Mouse (Mus musculus) kidney, adult 2 months (tissue): ENCODE data around the gene 4921507P07Rik. TPM values are rescaled to one million over a fixed set of nuclear protein-coding genes. Genes with fewer than 3 reads are reported as not detected.
A peak's percentile ranks its signal among the peaks of the same experiment; 100 is the strongest.
"Not testable (repeated sequence)": the region's sequence is repeated elsewhere in the genome, so short reads cannot be mapped to it uniquely, and the experiment has no call there.

Experiments used
- DNase-seq: peaks from one replicate; pipeline ENCODE4 v3.0.0; 2021
- H3K27ac ChIP-seq: fragments of 200-500 bp; 2 replicates; pipeline ENCODE4 v1.5.1; 2012; ENCODE audit warnings: low read depth, low read length, control low read depth, inconsistent platforms; ENCODE audit not compliant: insufficient read depth
- H3K27me3 ChIP-seq: fragments of 200-500 bp; replicated peaks from 2 replicates; pipeline ENCODE4 v1.6.1; 2012; ENCODE audit warnings: mild to moderate bottlenecking, moderate library complexity, low read length, inconsistent platforms; ENCODE audit not compliant: control insufficient read depth, insufficient read depth
- H3K36me3 ChIP-seq: fragments of 200-500 bp; 2 replicates; pipeline ENCODE4 v1.6.1; 2012; ENCODE audit warnings: mild to moderate bottlenecking, moderate library complexity, low read length, inconsistent platforms; ENCODE audit not compliant: control insufficient read depth, insufficient read depth
- H3K4me1 ChIP-seq: fragments of 200-500 bp; 2 replicates; pipeline ENCODE4 v1.6.1; 2011; ENCODE audit warnings: low read length; ENCODE audit not compliant: control insufficient read depth, insufficient read depth
- H3K4me3 ChIP-seq: fragments of 200-500 bp; 2 replicates; pipeline ENCODE4 v1.5.1; 2011; ENCODE audit warnings: mild to moderate bottlenecking, low read depth, low read length, control low read depth; ENCODE audit not compliant: insufficient read depth
- CTCF ChIP-seq: fragments of 200-500 bp; conservative IDR thresholded peaks from 2 replicates; pipeline ENCODE4 v1.5.1; 2011; ENCODE audit warnings: low read depth, mild to moderate bottlenecking, control low read depth, low read length, moderate library complexity, mixed read lengths; ENCODE audit not compliant: insufficient read depth, insufficient read length
- POLR2A ChIP-seq: fragments of 200-500 bp; IDR thresholded peaks from one replicate; pipeline ENCODE4 v1.6.1; 2011; ENCODE audit warnings: low read depth, low read length, control low read depth
- WGBS: fragments of 180-500 bp; shearing (Covaris S2); methylation state at CpG from one replicate; pipeline ENCODE4 v1.1.7; 2018; 5-methylcytosine and 5-hydroxymethylcytosine counted together
- polyA plus RNA-seq: library from polyadenylated mRNA; depleted of rRNA; stranded (reverse); fragments of >200 nt; gene quantifications from 2 replicates; pipeline ENCODE4 v1.2.3, GENCODE M21; 2012; rRNA removed

4921507P07Rik gene
- 0.26 and 0.33 TPM in 2 replicates for polyA plus RNA-seq

- Histone ChIP-seq H3K4me3 (peak within 1 kb of the TSS; percentile 59), H3K4me1 (no peaks in the 10 kb centered on the region), H3K27ac (no peak within 1 kb of the TSS), H3K36me3 (no peaks in the 10 kb centered on the region), H3K27me3 (no peaks in the 10 kb centered on the region)
- peak; percentile 97 for DNase-seq
- WGBS: 1% methylated on average over 56 of the region's 62 CpGs
- TF ChIP-seq CTCF: peak; percentile 75
- no peak for TF ChIP-seq POLR2A
These were observed at the start of gene 4921507P07Rik for GRCm38 (mm10) chr6:50596301-50597211. TSS of gene 4921507P07Rik (minus strand) at chr6:50596632.

- peaks cover 6% of the 10 kb centered on the region for H3K4me1 ChIP-seq
- no peaks in the 10 kb centered on the region for H3K27me3 ChIP-seq
- 61% methylated on average over 3 of the region's 3 CpGs for WGBS
- no peaks in the 10 kb centered on the region for H3K36me3 ChIP-seq
- TF ChIP-seq POLR2A: no peak
- no peak for TF ChIP-seq CTCF
- no peak overlapping the region for H3K4me3 ChIP-seq
- no peak overlapping the region for H3K27ac ChIP-seq
- DNase-seq: no peak
These were observed 48.3 kb upstream of the 4921507P07Rik start for GRCm38 (mm10) chr6:50644701-50645100.

DNA sequence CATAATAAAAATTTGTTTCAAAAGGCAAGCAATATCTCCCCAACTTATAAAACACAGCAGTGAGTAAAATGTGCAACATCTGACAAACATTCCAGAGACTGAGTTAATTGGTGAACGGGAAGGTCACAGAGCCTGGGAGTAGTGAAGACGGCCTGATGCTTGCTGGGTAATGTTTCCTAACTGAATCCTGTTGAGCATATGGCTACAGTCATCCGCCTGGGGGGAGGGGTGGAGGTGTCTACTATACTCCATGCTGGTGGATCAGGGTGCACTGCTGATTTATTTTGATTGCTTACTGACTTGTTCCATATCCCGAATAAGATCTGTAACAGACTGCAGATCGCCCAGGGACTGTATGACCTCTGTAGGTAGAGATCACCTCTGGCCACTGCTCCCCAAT, 45.5 kb upstream of the 4921507P07Rik start:
- no peak for TF ChIP-seq POLR2A
- TF ChIP-seq CTCF: no peak
- Histone ChIP-seq H3K4me3 (no peak overlapping the region), H3K27ac (no peak overlapping the region), H3K27me3 (no peaks in the 10 kb centered on the region), H3K36me3 (no peaks in the 10 kb centered on the region), H3K4me1 (no peaks in the 10 kb centered on the region)
- 47% methylated on average over 5 of the region's 5 CpGs for WGBS
- DNase-seq: no peak

DNA sequence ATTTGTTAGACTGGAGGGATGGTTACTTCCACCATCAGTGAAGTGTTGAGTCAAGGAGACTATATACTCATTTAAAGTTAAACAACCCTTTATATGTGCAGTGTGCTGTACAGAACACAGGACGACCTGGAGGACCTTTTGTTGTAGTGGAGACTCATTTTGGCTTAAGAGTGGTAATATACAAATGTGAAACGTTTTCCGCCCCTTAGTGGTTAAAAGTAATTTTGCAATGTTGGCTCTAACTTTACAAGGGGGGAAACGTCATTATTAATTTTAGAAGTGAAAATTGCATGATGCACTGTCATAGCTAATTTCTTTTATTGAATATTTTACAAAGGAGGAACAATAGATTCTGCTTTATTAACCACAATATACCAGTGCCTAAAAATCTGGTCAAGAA, 43.9 kb upstream of the 4921507P07Rik start:
- Histone ChIP-seq H3K4me1 (no peaks in the 10 kb centered on the region), H3K27me3 (no peaks in the 10 kb centered on the region), H3K27ac (no peak overlapping the region), H3K36me3 (no peaks in the 10 kb centered on the region), H3K4me3 (no peak overlapping the region)
- TF ChIP-seq POLR2A (no peak), CTCF (no peak)
- no peak for DNase-seq
- 67% methylated on average over 4 of the region's 4 CpGs for WGBS

DNA sequence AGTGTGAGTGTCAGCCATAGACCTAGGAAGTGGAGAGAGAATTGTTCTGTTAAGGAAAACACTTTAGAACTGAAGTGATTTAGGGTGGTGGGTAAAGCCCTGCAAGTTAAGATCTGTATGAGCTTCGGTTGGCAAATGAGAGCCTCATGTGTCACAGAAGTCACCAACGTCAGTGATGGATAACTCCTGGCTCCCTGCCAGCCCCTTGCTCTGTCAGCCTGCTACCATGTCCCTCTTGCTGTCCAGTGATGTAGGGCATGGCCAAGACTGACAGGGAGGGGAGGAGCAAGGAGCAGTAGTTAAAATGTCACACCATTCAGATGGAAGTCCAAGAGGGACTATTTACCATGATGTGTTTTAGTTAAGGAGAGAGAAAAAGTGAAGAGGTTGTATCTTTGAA, 43.2 kb upstream of the 4921507P07Rik start:
- H3K27me3 ChIP-seq: no peaks in the 10 kb centered on the region
- no peaks in the 10 kb centered on the region for H3K4me1 ChIP-seq
- DNase-seq: peak; percentile 28
- H3K27ac ChIP-seq: no peak overlapping the region
- no peaks in the 10 kb centered on the region for H3K36me3 ChIP-seq
- WGBS: 22% methylated on average over 2 of the region's 2 CpGs
- H3K4me3 ChIP-seq: no peak overlapping the region
- TF ChIP-seq CTCF: no peak
- TF ChIP-seq POLR2A: no peak

DNA sequence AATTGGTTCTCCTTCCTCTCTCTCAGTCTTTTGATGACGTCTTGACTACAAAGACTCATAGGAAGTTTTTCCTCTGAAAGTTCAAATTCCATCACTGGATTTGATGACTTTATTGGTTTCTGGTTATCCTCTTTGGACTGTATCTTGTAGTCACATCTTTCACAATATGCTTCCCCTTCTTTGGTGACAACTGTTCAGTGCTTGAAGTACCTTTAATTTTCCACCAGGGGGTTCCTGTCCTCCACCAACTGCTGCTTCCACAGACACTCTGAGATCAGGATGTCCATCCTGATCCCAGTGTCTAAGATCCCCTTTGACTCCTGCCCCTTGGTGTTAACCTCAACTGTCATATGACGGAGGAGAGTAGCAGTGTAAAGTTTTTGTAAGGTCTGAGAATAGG, 29.7 kb upstream of the 4921507P07Rik start:
- not testable (repeated sequence) for H3K27ac ChIP-seq, H3K4me3 ChIP-seq, H3K4me1 ChIP-seq, H3K36me3 ChIP-seq, H3K27me3 ChIP-seq, DNase-seq
- 64% methylated on average over 2 of the region's 2 CpGs for WGBS

DNA sequence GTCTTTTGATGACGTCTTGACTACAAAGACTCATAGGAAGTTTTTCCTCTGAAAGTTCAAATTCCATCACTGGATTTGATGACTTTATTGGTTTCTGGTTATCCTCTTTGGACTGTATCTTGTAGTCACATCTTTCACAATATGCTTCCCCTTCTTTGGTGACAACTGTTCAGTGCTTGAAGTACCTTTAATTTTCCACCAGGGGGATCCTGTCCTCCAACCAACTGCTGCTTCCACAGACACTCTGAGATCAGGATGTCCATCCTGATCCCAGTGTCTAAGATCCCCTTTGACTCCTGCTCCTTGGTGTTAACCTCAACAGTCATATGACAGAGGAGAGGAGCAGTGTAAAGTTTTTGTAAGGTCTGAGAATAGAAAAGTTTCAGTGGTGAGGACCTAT, 21.8 kb upstream of the 4921507P07Rik start:
- H3K4me1 ChIP-seq, H3K27ac ChIP-seq, H3K27me3 ChIP-seq, H3K4me3 ChIP-seq, H3K36me3 ChIP-seq, DNase-seq: not testable (repeated sequence)
- whole genome bisulfite sequencing: 81% methylated on average over 1 of the region's 1 CpGs

GRCm38 (mm10) chr6:50601620-50602019, 5.2 kb upstream of the 4921507P07Rik start:
- 42% methylated on average over 4 of the region's 4 CpGs for WGBS
- no peaks in the 10 kb centered on the region for H3K36me3 ChIP-seq
- DNase-seq: peak; percentile 37
- TF ChIP-seq POLR2A (no peak), CTCF (peak; percentile 83)
- no peak overlapping the region for H3K27ac ChIP-seq
- no peaks in the 10 kb centered on the region for H3K4me1 ChIP-seq
- no peaks in the 10 kb centered on the region for H3K27me3 ChIP-seq
- no peak overlapping the region for H3K4me3 ChIP-seq
